Mouse (Mus musculus): ENCODE results near the gene Nckap5l. TPM values are rescaled to one million over a fixed set of nuclear protein-coding genes. Genes with fewer than 3 reads are reported as not detected.

Nckap5l gene
- polyA plus RNA-seq, 1 experiment from 2014 or later: 12.8 TPM

DNA sequence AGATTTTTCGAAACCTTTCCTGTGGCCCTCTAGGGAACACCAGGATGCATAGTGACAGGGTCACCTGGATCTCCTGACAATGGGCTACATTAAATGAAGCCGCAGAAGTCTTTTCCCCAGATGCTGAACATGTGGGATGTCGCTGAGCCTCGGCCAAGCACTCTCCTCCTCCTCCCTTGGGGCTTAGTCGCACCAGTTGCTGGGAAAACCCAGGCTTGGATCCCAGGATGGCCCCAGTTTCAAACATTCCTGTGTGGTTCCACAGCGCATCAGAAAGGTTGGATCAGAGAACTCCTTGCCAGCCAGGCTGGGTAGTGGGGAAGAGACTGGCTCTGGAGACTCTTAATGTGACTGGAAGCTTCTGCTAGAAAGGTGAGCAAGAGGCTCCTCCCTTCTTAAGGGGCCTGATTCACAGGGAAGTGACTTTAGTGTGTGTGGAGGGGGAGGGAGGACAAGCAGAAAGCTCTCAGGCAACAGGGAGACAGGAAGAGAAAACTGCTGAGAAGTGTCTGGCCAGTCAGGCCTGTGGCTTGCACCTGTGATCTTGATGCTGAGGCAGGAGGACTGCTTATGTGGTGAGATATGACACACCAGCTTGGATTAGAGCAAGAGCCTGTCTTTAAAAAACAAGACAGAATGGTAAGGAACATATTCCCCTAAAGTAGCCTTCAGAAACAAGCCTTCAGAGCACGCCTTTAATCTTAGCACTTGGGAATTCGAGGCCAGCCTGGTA lies 18.4 kb downstream of the Nckap5l start:
- Histone ChIP-seq H3K27me3 (ENCODE audit: insufficient read depth, poor library complexity, severe bottlenecking) (no peaks in the 10 kb centered on the region), H3K9me3 (no peaks in the 10 kb centered on the region), H3K27ac (peak overlapping the region; percentile 13; the same call in 1 of the 2 replicates), H3K4me3 (no peak overlapping the region), H3K36me3 (peaks cover 42% of the 10 kb centered on the region), H3K4me1 (peaks cover 59% of the 10 kb centered on the region)
- WGBS: 77% methylated on average over 8 of the region's 8 CpGs
- no peak for DNase-seq (ENCODE audit: low spot score)

DNA sequence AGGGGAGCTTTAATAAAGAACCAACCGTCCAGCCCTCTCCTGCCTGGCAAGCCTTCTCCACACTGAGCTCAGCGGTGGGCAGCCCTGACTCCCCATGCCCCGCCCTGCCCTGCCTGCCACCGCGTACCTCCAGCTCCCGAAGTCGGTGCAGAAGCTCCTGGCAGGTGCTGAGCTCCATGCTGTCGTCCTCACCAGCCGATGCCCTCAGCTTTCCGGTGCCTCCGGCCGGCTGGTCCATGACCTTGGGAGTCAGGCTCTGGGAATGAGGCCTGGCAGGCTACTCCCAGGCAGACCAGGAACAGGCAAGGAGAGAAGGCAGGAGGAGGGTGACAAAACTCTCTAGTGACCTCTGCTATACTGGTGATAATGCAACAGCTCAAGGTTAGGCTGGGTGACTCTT lies 23.6 kb downstream of the Nckap5l start:
- Histone ChIP-seq H3K4me3 (no peak overlapping the region), H3K27me3 (ENCODE audit: insufficient read depth, poor library complexity, severe bottlenecking) (no peaks in the 10 kb centered on the region), H3K27ac (peak overlapping the region; percentile 63; the same call in 1 of the 2 replicates), H3K9me3 (no peaks in the 10 kb centered on the region), H3K4me1 (peaks cover 79% of the 10 kb centered on the region), H3K36me3 (peaks cover 64% of the 10 kb centered on the region)
- DNase-seq (ENCODE audit: low spot score): no peak
- WGBS: 74% methylated on average over 12 of the region's 12 CpGs

DNA sequence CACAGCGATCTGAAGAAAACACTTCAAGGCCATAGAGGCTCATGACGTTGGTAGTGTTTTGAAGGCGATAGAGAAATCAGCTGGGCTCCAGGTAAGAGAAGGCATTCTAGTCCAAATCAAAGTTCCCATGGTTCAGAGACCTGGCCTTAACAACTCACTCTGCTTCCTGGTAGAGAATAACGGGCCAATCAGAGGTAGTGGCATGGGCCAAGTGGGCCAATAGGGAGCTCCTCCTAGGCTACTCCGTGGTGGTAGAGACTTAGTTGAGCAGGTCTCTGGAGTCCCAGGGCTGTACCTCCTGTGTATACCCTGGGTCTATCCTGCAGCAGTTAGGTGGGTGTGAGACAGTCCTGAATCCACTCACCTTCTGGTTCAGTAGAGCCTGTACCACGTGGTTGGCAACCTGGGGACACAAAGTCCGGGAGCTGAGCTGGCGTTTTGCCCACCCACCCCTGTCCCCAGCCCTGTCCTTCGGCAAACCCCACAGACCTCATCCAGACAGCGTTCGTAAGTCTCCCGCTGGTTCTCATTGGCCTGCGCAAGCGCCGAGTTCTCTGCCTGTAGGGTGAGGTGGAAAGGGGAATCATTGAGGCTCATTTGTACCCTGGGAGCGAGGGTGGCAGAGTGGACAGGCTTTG lies 24.3 kb downstream of the Nckap5l start:
- Histone ChIP-seq H3K36me3 (peaks cover 61% of the 10 kb centered on the region), H3K4me1 (peaks cover 83% of the 10 kb centered on the region)

DNA sequence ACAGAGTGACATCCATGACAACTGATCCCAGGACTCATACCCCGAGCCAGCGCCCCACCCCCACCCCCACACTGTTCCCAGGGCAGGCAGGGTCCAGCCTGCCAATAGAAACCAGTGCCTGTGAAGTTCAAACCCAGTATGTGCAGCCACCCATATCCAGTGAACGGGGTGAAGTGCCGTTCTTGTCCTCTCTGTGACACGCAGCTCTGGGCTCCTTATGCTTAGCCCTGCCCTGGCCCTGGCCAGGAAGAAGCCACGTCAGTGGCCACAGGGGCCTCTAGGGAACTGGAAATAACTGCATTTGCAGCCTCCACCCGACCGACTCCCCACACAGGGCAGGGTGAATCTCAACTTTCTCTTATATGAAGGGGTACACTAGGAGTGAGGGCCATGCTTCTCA lies 25.6 kb downstream of the Nckap5l start:
- no peak for DNase-seq (ENCODE audit: low spot score)
- Histone ChIP-seq H3K27ac (peak overlapping the region; percentile 65), H3K27me3 (ENCODE audit: insufficient read depth, poor library complexity, severe bottlenecking) (no peaks in the 10 kb centered on the region), H3K4me1 (peaks cover 88% of the 10 kb centered on the region), H3K4me3 (no peak overlapping the region), H3K36me3 (peaks cover 62% of the 10 kb centered on the region), H3K9me3 (no peaks in the 10 kb centered on the region)
- WGBS: 45% methylated on average over 8 of the region's 8 CpGs

More for the DNA sequence above, 24.3 kb downstream of the Nckap5l start:
- DNase-seq (ENCODE audit: low spot score): no peak
- Histone ChIP-seq H3K4me3 (no peak overlapping the region), H3K9me3 (no peaks in the 10 kb centered on the region), H3K27me3 (ENCODE audit: insufficient read depth, poor library complexity, severe bottlenecking) (no peaks in the 10 kb centered on the region), H3K27ac (peak overlapping the region; percentile 65; the same call in 1 of the 2 replicates)
- 88% methylated on average over 16 of the region's 16 CpGs for WGBS

DNA sequence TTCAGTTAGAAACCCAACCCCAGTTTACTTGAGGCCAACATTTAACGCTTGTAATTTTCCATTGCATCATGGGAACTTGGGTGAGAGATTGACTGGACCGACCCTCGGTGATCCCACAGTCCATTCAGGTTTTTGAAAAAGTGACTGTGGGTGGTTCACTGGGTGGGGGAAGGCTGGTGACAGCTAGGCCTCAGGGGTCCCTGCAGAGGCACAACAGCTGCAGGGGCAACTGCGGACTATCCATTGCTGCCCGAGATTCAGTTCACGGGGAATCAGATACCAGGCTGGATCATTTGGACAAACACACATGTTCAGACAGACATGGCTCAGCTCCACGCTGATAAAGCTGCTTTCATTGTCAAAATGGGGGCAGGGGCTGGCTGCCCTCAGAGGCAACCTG lies 26.0 kb downstream of the Nckap5l start:
- Histone ChIP-seq H3K4me1 (peaks cover 88% of the 10 kb centered on the region), H3K27me3 (ENCODE audit: insufficient read depth, poor library complexity, severe bottlenecking) (no peaks in the 10 kb centered on the region), H3K9me3 (no peaks in the 10 kb centered on the region), H3K36me3 (peaks cover 62% of the 10 kb centered on the region), H3K4me3 (no peak overlapping the region), H3K27ac (no peak overlapping the region; the same call in 1 of the 2 replicates)
- DNase-seq (ENCODE audit: low spot score): no peak
- WGBS: 60% methylated on average over 7 of the region's 7 CpGs

DNA sequence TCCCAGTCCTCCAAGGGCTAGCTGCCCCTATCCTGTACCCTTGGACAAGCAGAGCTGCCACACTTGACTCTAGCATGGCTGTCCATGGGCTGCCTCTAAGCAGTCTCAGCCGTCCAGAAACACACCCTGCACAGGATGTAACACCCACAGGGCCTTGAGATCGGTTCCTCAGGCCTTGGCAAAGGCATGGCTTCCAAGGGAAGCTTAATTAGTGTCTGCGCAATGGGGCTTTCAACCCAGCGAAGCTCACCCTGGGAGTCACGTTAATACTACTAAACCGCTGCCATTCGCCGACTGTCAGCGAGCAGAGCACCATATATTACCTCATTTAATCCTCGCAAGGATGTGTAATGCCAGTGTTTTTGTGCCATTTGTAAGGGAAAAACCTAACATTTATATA lies 26.5 kb downstream of the Nckap5l start:
- H3K27ac ChIP-seq: no peak overlapping the region
- no peak for DNase-seq (ENCODE audit: low spot score)
- H3K4me1 ChIP-seq: peaks cover 86% of the 10 kb centered on the region
- no peak overlapping the region for H3K4me3 ChIP-seq
- WGBS: 87% methylated on average over 10 of the region's 10 CpGs
- H3K36me3 ChIP-seq: peaks cover 62% of the 10 kb centered on the region
- no peaks in the 10 kb centered on the region for H3K9me3 ChIP-seq
- H3K27me3 ChIP-seq (ENCODE audit: insufficient read depth, poor library complexity, severe bottlenecking): no peaks in the 10 kb centered on the region

DNA sequence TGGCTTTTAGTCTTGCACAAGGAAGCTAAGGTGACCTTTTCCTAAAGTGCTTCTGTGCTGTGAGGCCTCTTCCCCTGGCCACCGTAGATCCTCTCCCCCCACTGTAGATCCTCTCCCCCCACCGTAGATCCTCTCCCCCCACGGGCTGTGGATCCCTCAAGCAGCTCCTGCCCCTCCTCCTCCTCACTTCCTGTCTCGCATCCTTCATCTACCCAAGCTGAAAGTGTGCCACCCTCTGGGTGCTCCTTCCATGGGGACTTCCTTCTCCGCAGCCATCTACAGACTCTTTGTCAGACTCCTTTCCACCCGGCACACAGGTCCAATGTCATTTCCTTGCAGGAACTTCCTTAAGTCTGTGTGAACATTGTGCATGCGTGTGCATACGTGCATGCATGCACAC lies 27.2 kb downstream of the Nckap5l start:
- H3K27me3 ChIP-seq (ENCODE audit: insufficient read depth, poor library complexity, severe bottlenecking): no peaks in the 10 kb centered on the region
- H3K4me1 ChIP-seq: peaks cover 88% of the 10 kb centered on the region
- peaks cover 66% of the 10 kb centered on the region for H3K36me3 ChIP-seq
- no peaks in the 10 kb centered on the region for H3K9me3 ChIP-seq
- 73% methylated on average over 8 of the region's 8 CpGs for whole genome bisulfite sequencing
- DNase-seq (ENCODE audit: low spot score): no peak
- peak overlapping the region; percentile 4; the same call in 1 of the 2 replicates for H3K27ac ChIP-seq
- no peak overlapping the region for H3K4me3 ChIP-seq

DNA sequence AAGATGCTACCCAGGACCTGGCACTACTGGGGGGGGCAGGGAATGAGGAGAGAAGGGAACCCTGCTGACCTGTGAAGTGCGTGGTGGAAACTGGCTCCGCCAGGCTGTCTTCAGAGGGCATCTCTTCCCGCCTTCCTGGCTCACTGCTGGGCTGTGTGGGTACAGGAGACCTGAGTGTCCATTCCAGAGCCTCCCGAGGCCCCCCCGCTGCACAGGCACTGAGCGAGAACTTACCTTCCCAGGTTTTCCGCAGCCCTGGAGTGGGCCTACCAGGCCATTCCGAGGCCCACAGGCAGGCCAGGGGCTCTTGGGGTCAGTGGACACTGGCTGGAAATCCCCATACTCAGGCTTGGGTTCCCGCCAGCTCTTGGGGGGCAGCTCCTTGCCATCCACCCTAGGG lies 33.7 kb downstream of the Nckap5l start:
- no peak for DNase-seq (ENCODE audit: low spot score)
- WGBS: 88% methylated on average over 9 of the region's 9 CpGs
- Histone ChIP-seq H3K36me3 (peaks cover 70% of the 10 kb centered on the region), H3K27me3 (ENCODE audit: insufficient read depth, poor library complexity, severe bottlenecking) (no peaks in the 10 kb centered on the region), H3K9me3 (no peaks in the 10 kb centered on the region), H3K4me3 (no peak overlapping the region), H3K4me1 (peaks cover 50% of the 10 kb centered on the region), H3K27ac (peak overlapping the region; percentile 26)

DNA sequence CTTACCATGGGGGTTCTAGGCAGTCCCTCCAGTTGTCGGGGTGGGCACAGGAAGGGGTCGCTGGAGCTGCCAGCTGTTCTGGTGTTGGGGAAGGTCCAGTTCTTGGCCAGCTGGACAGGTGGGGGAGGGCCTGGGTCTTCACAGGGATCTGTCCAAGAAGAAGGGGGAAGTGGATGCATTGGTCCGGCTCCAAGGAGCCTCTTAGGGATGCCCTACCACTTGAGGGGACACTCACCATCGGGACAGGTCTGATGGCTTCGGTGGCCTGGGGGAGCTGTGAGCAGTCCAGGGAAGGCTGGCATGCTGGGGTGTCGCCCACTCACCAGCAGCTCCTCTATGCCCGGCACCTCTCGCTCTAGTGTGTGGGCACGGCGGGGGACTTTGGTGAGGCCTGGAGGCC lies 34.4 kb downstream of the Nckap5l start:
- no peak for DNase-seq (ENCODE audit: low spot score)
- H3K9me3 ChIP-seq: no peaks in the 10 kb centered on the region
- no peak overlapping the region for H3K4me3 ChIP-seq
- WGBS: 89% methylated on average over 10 of the region's 10 CpGs
- peaks cover 52% of the 10 kb centered on the region for H3K4me1 ChIP-seq
- H3K27me3 ChIP-seq (ENCODE audit: insufficient read depth, poor library complexity, severe bottlenecking): no peaks in the 10 kb centered on the region
- H3K27ac ChIP-seq: no peak overlapping the region
- H3K36me3 ChIP-seq: peaks cover 66% of the 10 kb centered on the region

DNA sequence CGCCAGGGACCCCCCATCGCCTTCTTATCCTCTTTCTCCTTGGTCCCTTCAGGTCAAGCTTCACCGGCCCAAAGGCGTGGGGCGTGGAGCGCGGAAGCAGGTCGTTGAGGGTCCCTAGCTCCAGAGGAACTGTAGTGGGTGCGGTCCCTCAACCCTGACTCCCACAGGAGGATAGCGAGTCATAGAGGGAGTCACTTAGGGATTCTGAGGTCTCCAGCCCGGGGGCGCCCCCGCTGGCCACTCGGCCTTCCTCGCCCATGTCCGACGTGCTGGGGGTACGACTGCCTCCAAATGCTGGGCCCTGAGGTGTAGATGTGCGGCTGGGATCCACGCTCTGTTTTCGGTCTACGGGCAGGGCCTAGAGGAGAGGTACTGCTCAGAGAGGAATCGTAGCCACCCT lies 35.0 kb downstream of the Nckap5l start:
- 91% methylated on average over 23 of the region's 23 CpGs for WGBS
- H3K27me3 ChIP-seq (ENCODE audit: insufficient read depth, poor library complexity, severe bottlenecking): no peaks in the 10 kb centered on the region
- 0 out of 2 replicates have a peak overlapping the region, but pooled peaks have one; percentile 43 for H3K27ac ChIP-seq
- peaks cover 60% of the 10 kb centered on the region for H3K36me3 ChIP-seq
- no peaks in the 10 kb centered on the region for H3K9me3 ChIP-seq
- peaks cover 55% of the 10 kb centered on the region for H3K4me1 ChIP-seq
- DNase-seq (ENCODE audit: low spot score): no peak
- H3K4me3 ChIP-seq: no peak overlapping the region

DNA sequence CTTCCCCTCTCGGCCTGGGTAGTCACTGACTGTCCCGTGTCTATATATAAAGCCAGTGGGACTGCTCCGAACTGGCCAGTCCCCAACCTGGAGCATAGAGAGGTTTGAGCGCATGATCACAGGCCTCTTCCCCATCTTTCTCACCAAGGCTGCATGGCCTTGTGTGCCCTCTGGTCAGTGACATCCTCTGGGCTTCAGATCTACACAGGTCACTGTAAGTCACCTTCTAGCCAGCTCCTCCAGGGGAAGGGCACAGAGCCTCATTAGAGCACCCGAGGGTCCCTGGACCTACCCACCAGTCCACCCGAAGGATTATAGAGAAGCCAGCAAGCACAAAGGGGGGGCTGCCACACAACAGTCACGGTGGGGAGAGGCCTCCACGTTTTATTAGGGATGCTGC lies 35.9 kb downstream of the Nckap5l start:
- Histone ChIP-seq H3K36me3 (peaks cover 51% of the 10 kb centered on the region), H3K27me3 (ENCODE audit: insufficient read depth, poor library complexity, severe bottlenecking) (no peaks in the 10 kb centered on the region), H3K4me1 (peaks cover 51% of the 10 kb centered on the region), H3K27ac (peak overlapping the region; percentile 88), H3K9me3 (no peaks in the 10 kb centered on the region), H3K4me3 (no peak overlapping the region)
- no peak for DNase-seq (ENCODE audit: low spot score)
- 84% methylated on average over 8 of the region's 8 CpGs for WGBS

DNA sequence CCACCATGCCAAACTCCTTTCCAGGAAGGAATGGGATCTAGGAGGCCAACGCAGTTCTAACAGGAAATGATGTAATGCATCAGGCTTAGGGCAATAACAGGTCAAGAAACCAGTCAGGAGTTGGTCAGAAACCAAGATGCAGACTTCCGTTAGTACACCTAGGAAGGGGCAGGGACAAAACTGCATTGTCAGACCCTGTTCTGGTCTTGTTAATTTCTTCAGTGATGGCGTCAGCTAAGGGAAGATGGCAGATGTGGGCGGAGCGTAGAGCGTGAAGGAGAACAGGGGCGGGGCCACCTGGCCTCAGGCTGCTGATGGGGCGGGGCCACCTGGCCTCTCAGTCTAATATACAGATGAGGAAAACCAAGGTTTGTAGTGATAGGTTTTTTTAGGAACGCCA lies 36.4 kb downstream of the Nckap5l start:
- H3K36me3 ChIP-seq: peaks cover 46% of the 10 kb centered on the region
- no peaks in the 10 kb centered on the region for H3K9me3 ChIP-seq
- no peak overlapping the region for H3K4me3 ChIP-seq
- 66% methylated on average over 9 of the region's 9 CpGs for WGBS
- DNase-seq (ENCODE audit: low spot score): no peak
- peaks cover 50% of the 10 kb centered on the region for H3K4me1 ChIP-seq
- peak overlapping the region; percentile 88 for H3K27ac ChIP-seq
- no peaks in the 10 kb centered on the region for H3K27me3 ChIP-seq (ENCODE audit: insufficient read depth, poor library complexity, severe bottlenecking)

DNA sequence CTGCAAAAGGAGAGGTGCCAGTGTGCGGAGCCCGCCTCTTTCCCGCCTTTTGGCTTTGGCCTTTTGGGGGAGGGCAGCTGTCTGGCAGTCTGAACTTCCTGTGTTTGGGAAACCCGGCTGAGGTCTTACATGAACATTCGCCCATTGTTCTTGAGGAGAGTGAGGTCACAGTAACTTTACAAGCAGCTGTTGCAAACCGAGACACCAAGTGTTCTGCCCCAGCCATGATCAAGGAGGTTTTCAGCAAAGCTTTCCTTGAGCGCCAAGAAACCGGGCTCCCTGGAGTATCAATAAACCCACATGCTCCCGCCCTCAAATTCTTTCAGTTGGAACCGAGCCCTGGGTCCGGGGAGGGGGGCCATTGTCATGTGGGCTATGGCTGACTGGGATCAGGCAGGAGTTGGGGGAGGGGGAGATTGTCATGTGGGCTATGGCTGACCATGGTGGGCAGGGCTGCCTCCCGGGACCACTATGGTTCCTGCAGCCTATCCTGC lies 37.0 kb downstream of the Nckap5l start:
- Histone ChIP-seq H3K4me1 (peaks cover 47% of the 10 kb centered on the region), H3K27me3 (ENCODE audit: insufficient read depth, poor library complexity, severe bottlenecking) (no peaks in the 10 kb centered on the region), H3K36me3 (peaks cover 40% of the 10 kb centered on the region), H3K9me3 (no peaks in the 10 kb centered on the region), H3K27ac (peak overlapping the region; percentile 88), H3K4me3 (peak overlapping the region; percentile 35)
- peak; percentile 92 for DNase-seq (ENCODE audit: low spot score)
- WGBS: 17% methylated on average over 12 of the region's 12 CpGs

Data from heart, embryonic 10.5 days (tissue).